Mouse (Mus musculus) gastrocnemius, adult 18-20 months (tissue): Measurements from ENCODE around the gene Ccz1. TPM values are rescaled to one million over a fixed set of nuclear protein-coding genes. Genes with fewer than 3 reads are reported as not detected.

Experiments
- DNase-seq: peaks from one replicate; pipeline ENCODE4 v3.0.0; 2021; ENCODE audit warnings: low spot score
- total RNA-seq, 2 experiments: library from RNA; stranded (reverse); gene quantifications; 2 replicates each; pipeline ENCODE4 v1.2.3; 2021

Ccz1 gene
- total RNA-seq, 2 experiments from 2014 or later: 39.9 to 45.8 TPM

DNA sequence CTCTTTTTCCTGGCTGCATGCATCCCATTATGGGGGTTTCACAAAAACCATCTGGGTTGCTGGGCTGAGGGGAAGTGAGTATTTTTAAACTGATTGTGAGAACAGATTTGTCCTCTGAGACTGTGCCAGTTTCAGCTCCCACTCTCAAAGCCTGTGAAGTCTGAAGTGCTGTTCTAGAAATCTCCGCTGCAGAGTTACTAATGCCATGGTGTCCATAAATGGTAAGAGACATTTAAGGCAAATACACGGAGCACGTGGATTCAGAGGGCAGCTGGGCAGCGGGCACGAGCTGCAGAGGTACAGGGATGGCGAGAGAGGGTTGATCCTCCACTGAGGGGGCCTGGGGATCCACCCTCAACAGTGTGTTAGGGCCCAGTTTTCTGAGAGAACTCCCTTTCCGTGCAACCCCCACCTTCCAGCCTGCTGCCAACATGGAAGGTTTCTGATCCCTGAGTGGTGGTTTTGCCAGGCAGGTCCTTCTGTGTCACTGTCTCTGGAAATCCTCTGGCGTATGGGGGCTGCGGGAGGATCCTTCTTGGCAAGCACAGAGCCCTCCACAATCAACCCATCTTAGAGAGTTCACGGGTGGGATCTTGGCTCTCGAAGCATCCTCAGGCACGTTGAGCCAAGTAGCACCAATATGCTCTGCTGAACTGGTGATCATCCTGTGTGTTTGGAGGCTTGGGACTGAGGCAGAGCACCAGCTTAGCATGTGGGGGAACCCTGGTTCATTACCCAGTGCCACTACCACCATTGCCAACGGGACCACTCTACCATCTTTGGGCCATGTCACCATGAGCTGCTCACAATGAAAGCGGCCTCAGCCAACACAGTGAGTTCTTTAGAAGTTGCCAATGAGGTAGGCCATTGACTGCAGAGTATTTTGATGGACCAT is 71.2 kb downstream of the Ccz1 start:
- no peak for DNase-seq

DNA sequence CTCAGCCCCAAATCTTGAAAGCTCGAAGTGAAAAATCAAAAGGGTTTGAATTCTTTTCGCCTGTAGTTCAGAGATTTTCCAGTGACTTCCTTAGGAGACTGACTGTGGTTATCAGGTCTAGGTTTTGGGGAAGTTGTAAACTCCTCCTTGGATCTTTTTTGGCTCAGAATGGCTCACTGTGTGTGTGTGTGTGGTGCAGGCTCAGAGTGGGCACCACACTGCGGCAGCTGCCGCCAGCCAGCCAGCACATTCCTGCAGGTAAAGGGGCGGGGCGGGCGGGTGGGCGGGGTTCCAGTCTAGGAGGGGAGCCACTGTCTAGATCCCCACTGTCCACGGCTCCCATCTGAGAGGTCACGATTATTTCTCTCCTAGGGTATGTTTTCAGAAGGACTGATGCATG is 73.1 kb downstream of the Ccz1 start:
- DNase-seq: no peak

Other genes with a start within 250 kb of the Ccz1 start
- 10 to 100 TPM; 25.2 to 27.4 TPM for gene Eif2ak1, start 197.1 kb downstream of the Ccz1 start, total RNA-seq
- not detected for gene Ankrd61, start 117.2 kb downstream of the Ccz1 start, total RNA-seq
- gene Aimp2, start 105.0 kb downstream of the Ccz1 start, total RNA-seq: 100 to 1,000 TPM in 1 of 2 experiments, 10 to 100 TPM in 1; 92.1 to 122 TPM
- gene Pms2, start 104.9 kb downstream of the Ccz1 start, total RNA-seq: 1 to 10 TPM; 3.3 to 4.4 TPM
- gene Gm42421, start 86.7 kb downstream of the Ccz1 start, total RNA-seq: not detected
- gene Rsph10b, start 81.8 kb downstream of the Ccz1 start, total RNA-seq: 1 to 10 TPM in 1 of 2 experiments, under 1 TPM in 1; 0.93 to 1.3 TPM
- gene Ocm, start 11.8 kb upstream of the Ccz1 start, total RNA-seq: not detected
- gene Lmtk2, start 85.6 kb upstream of the Ccz1 start, total RNA-seq: 10 to 100 TPM; 25.9 to 27.1 TPM
- gene Bhlha15, start 175.4 kb upstream of the Ccz1 start, total RNA-seq: not detected
- 10 to 100 TPM; 14.1 to 16.0 TPM for gene Tecpr1, start 208.7 kb upstream of the Ccz1 start, total RNA-seq
- 10 to 100 TPM; 39.4 to 45.3 TPM for gene Bri3, start 229.6 kb upstream of the Ccz1 start, total RNA-seq